In the genomic region with DNA sequence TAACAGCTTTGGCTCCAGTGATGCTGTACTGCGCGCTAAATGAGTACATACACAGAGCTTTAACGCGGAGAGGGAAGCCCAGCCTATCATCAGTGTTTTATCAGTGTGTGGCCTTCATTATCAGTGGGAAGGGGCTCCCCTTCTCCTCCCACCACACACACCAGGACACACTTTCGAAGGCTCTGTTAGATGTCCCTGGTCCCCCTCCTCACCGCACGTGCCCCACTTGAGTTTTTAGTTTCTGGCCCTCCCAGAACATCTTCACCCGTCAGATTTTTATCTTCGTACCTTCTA, we compare ENCODE assay signal across 1 mouse cellular context.
A peak's percentile ranks its signal among the peaks of the same experiment; 100 is the strongest.
TF ChIP-seq lines count a peak whose summit lies in the region.

No protein-coding gene starts in this region.

TF ChIP-seq in CH12.LX, 34 proteins besides CTCF, POLR2A, EP300 and RAD21 (continued from another document):
- peak; percentile 56 for TF ChIP-seq BHLHE40 (IDR thresholded peaks at IDR 0.05; ENCODE audit: low read depth, low read length)
TF ChIP-seq in CH12.LX: peak in this region for 1.
